Mouse (Mus musculus): ENCODE measurements around the gene Kiss1. TPM values are rescaled to one million over a fixed set of nuclear protein-coding genes. Genes with fewer than 3 reads are reported as not detected.
A peak's percentile ranks its signal among the peaks of the same experiment; 100 is the strongest.

The Kiss1 gene
- polyA plus RNA-seq, 1 experiment from 2014 or later = not detected

GRCm38 (mm10) chr1:133366951-133367605 lies 45.4 kb downstream of the Kiss1 start:
- Histone ChIP-seq H3K4me1 (peaks cover 31% of the 10 kb centered on the region), H3K9me3 (no peaks in the 10 kb centered on the region), H3K36me3 (replicated peaks) (no peaks in the 10 kb centered on the region), H3K4me2 (no peak overlapping the region), H3K27me3 (peaks cover 52% of the 10 kb centered on the region), H3K27ac (no peak overlapping the region), H3K4me3 (replicated peaks) (no peak overlapping the region), H3K9ac (no peak overlapping the region)
- WGBS = 54% methylated on average over 10 of the region's 10 CpGs
- no peak for ATAC-seq (ENCODE audit: low FRiP score)

DNA sequence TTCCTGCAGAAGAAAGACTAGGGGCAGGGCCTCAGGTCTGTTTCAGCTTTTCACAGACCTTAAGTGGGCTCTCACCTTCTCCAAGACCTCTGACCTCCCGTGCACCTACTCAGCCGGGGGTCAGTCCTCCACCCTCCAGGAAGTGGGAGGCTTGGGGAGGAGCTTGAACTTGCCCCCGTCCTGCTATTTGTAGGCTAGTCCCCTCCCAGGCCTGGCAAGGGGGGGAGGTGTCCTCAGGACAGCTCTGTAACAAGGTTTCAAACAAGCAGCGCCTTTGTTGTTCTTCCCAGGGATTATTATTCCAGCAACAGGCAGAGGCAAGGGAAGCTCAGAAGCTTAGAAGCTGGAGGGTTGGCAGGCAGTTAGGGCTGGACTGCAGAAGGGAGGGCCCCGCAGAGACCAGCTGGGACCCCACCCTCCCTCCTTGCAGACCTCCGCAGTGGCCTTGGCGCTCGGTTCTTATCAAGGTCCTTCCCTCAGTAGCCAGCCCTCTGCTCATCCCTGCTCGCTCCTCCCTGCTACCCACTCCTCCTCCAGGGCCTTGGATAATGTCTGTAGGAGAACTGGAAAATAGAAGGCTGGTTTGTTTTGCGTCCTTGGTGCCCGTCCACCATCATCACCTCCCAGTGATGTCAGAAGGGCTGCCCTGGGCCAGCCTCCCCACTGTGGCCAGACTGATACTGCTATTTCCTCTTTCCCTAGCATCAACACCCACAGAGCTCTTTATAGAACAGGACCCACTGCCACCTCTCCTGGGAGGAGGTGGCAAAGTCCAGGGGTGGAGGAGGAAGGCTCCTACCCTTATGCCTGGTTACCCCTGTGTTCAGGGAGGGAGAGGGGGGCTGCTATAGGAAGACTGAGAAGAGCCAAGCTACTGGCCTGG lies 46.2 kb downstream of the Kiss1 start:
- no peaks in the 10 kb centered on the region for H3K9me3 ChIP-seq
- ATAC-seq (ENCODE audit: low FRiP score) = no peak
- 11% methylated on average over 11 of the region's 11 CpGs for WGBS
- H3K4me3 ChIP-seq (replicated peaks) = no peak overlapping the region
- no peak overlapping the region for H3K27ac ChIP-seq
- peaks cover 38% of the 10 kb centered on the region for H3K4me1 ChIP-seq
- no peak overlapping the region for H3K9ac ChIP-seq
- H3K27me3 ChIP-seq = peaks cover 47% of the 10 kb centered on the region
- H3K36me3 ChIP-seq (replicated peaks) = no peaks in the 10 kb centered on the region
- 0 out of 2 replicates have a peak overlapping the region, but pooled peaks have one; percentile 8 for H3K4me2 ChIP-seq

- Histone ChIP-seq H3K4me1 (peaks cover 34% of the 10 kb centered on the region), H3K9ac (no peak overlapping the region), H3K4me3 (replicated peaks) (no peak overlapping the region), H3K9me3 (no peaks in the 10 kb centered on the region), H3K27me3 (peaks cover 39% of the 10 kb centered on the region), H3K27ac (no peak overlapping the region), H3K4me2 (no peak overlapping the region), H3K36me3 (replicated peaks) (no peaks in the 10 kb centered on the region)
- ATAC-seq (ENCODE audit: low FRiP score) = no peak
- WGBS = 64% methylated on average over 10 of the region's 10 CpGs
Measured at GRCm38 (mm10) chr1:133368644-133369043, 47.0 kb downstream of the Kiss1 start.

DNA sequence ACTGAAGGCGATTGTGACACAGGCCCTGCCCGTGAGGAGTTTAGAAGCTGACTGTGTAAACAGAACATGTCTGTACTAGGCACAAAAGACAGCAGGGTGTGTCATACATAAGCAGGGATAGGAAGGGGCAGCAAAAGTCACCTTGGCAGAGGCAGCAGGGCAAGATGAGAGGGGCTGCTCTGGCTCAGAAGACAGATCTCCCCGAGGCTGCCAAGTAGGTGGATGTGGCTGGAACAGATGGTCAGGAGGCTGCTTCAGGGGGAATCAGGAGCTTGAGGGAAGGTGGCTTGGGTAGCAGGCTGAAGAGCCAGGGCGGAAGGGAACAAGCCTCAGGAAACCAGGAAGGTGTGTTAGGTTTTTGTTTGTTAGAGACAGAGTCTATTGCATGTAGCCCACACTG lies 48.7 kb downstream of the Kiss1 start:
- Histone ChIP-seq H3K27ac (no peak overlapping the region), H3K4me2 (no peak overlapping the region), H3K27me3 (peaks cover 21% of the 10 kb centered on the region), H3K36me3 (replicated peaks) (no peaks in the 10 kb centered on the region), H3K4me3 (replicated peaks) (no peak overlapping the region), H3K9me3 (no peaks in the 10 kb centered on the region), H3K9ac (no peak overlapping the region), H3K4me1 (peaks cover 25% of the 10 kb centered on the region)
- WGBS = 90% methylated on average over 4 of the region's 4 CpGs
- no peak for ATAC-seq (ENCODE audit: low FRiP score)

DNA sequence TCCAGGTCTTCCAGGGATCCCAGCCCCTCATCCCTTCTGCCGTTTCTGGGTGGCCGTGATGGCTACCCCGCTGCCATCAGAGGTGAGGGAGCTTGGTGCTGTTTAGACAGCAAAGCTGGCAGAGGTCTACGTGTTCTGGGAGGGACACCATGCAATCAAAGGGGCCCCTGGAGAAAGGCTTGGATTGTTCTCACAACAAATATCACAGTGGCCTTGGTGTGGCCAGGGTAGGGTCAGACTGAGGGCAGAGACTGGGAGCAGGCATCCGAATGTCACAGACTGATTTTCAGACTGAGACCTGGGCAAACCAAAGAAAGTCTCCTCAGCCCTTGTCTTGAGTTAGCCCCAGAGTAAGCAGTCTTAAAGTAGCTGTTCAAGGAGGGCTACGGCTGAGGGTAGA lies 49.8 kb downstream of the Kiss1 start:
- H3K9ac ChIP-seq = no peak overlapping the region
- 89% methylated on average over 6 of the region's 6 CpGs for WGBS
- H3K4me2 ChIP-seq = no peak overlapping the region
- H3K27ac ChIP-seq = no peak overlapping the region
- H3K27me3 ChIP-seq = peaks cover 11% of the 10 kb centered on the region
- no peak for ATAC-seq (ENCODE audit: low FRiP score)
- H3K36me3 ChIP-seq (replicated peaks) = no peaks in the 10 kb centered on the region
- H3K4me1 ChIP-seq = peaks cover 25% of the 10 kb centered on the region
- no peaks in the 10 kb centered on the region for H3K9me3 ChIP-seq
- no peak overlapping the region for H3K4me3 ChIP-seq (replicated peaks)

- ATAC-seq (ENCODE audit: low FRiP score) = no peak
- no peak overlapping the region for H3K27ac ChIP-seq
- H3K36me3 ChIP-seq (replicated peaks) = no peaks in the 10 kb centered on the region
- 76% methylated on average over 8 of the region's 8 CpGs for WGBS
- H3K9me3 ChIP-seq = no peaks in the 10 kb centered on the region
- no peak overlapping the region for H3K9ac ChIP-seq
- no peak overlapping the region for H3K4me3 ChIP-seq (replicated peaks)
- peaks cover 25% of the 10 kb centered on the region for H3K4me1 ChIP-seq
- H3K27me3 ChIP-seq = peaks cover 6% of the 10 kb centered on the region; the same call in 1 of the 2 replicates
- no peak overlapping the region for H3K4me2 ChIP-seq
Measured at GRCm38 (mm10) chr1:133372113-133372512, 50.4 kb downstream of the Kiss1 start.

DNA sequence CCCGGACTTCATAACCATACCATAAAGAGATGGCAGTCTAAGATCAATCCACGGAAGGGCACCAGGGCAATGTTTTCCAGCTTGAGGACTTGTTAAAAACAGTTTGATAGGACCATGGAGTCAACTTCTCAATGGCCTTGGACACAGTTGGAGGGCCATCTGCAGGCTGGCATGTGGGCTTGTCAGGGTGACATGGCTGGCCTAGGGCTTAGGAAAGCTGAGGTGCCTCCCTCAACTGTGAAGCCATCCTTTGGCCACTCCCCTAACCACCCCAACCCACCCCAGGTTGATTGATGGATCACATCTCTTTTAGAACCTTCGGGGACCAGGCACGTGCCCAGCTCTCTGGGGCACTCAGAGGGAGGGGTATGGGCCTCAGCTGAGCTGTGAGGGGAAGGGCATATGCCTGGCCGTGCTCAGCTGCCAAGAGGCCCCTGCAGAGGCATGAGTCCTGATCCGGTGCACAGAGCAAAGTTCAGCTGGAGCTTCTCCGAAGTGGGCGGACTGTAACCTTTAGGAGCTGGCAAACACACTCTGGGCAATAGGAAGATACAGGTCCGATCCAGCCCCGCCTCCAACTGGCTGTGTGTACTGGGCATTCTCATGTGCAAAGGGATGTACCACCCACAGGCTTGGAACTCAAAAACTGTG lies 54.1 kb downstream of the Kiss1 start:
- no peak for ATAC-seq (ENCODE audit: low FRiP score)
- Histone ChIP-seq H3K9ac (no peak overlapping the region), H3K36me3 (replicated peaks) (no peaks in the 10 kb centered on the region), H3K4me2 (no peak overlapping the region), H3K9me3 (no peaks in the 10 kb centered on the region), H3K27ac (no peak overlapping the region), H3K27me3 (peaks cover 6% of the 10 kb centered on the region; the same call in 1 of the 2 replicates), H3K4me1 (peaks cover 12% of the 10 kb centered on the region), H3K4me3 (replicated peaks) (no peak overlapping the region)
- 75% methylated on average over 10 of the region's 10 CpGs for whole genome bisulfite sequencing

- H3K4me2 ChIP-seq = no peak overlapping the region
- 89% methylated on average over 5 of the region's 5 CpGs for WGBS
- ATAC-seq (ENCODE audit: low FRiP score) = no peak
- H3K27me3 ChIP-seq = no peaks in the 10 kb centered on the region
- no peak overlapping the region for H3K9ac ChIP-seq
- peaks cover 11% of the 10 kb centered on the region for H3K4me1 ChIP-seq
- no peak overlapping the region for H3K27ac ChIP-seq
- no peaks in the 10 kb centered on the region for H3K9me3 ChIP-seq
- H3K36me3 ChIP-seq (replicated peaks) = no peaks in the 10 kb centered on the region
- no peak overlapping the region for H3K4me3 ChIP-seq (replicated peaks)
Measured at GRCm38 (mm10) chr1:133377547-133377946, 55.9 kb downstream of the Kiss1 start.

Other genes starting within 250 kb of the Kiss1 start
- gene Ppp1r15b, start 190.7 kb upstream of the Kiss1 start, polyA plus RNA-seq (2016; fragmentation: Nextera tagmentation; extraction: Ambion mirVana) = 58.3 and 63.5 TPM in 2 replicates
- 20.3 and 20.6 TPM in 2 replicates for gene Plekha6, start 157.7 kb upstream of the Kiss1 start, polyA plus RNA-seq (2016; fragmentation: Nextera tagmentation; extraction: Ambion mirVana)
- gene Golt1a, start 12.1 kb upstream of the Kiss1 start, polyA plus RNA-seq (2016; fragmentation: Nextera tagmentation; extraction: Ambion mirVana) = not detected in 2 replicates
- not detected in 2 replicates for gene Ren1, start 28.6 kb downstream of the Kiss1 start, polyA plus RNA-seq (2016; fragmentation: Nextera tagmentation; extraction: Ambion mirVana)
- 2.5 and 2.6 TPM in 2 replicates for gene Etnk2, start 41.7 kb downstream of the Kiss1 start, polyA plus RNA-seq (2016; fragmentation: Nextera tagmentation; extraction: Ambion mirVana)
- gene Sox13, start 102.5 kb downstream of the Kiss1 start, polyA plus RNA-seq (2016; fragmentation: Nextera tagmentation; extraction: Ambion mirVana) = 13.1 and 13.3 TPM in 2 replicates